13 mouse cellular contexts compared by ENCODE assay signal in genomic region chr11:63245041-63245440, GRCm38 (mm10).
"Had no signal": no experiment of that assay in that cellular context is flagged by ENCODE, and none has a peak within 500 bp of the region (broad histone marks: within the 10 kb centered on the region; RNA-seq: fewer than 3 reads in every experiment).

No protein-coding gene starts in this region.

- DNase-seq: kidney, adult 18-20 months; kidney, adult 9 months; kidney, postnatal 14 days; kidney, postnatal 4 days; left cerebral cortex, postnatal 4 days; liver, embryonic 13.5 days; lung, adult 2 months; lung, postnatal 14 days; lung, postnatal 4 days; thymus, adult 18-20 months; thymus, postnatal 36 days had no signal

- H3K9me3 ChIP-seq: liver, embryonic 13.5 days; neural tube, embryonic 13.5 days had no signal

- H3K4me2 ChIP-seq: liver, embryonic 13.5 days; neural tube, embryonic 13.5 days had no signal

- H3K27ac ChIP-seq: liver, embryonic 13.5 days; neural tube, embryonic 13.5 days had no signal

- H3K36me3 ChIP-seq: liver, embryonic 13.5 days; neural tube, embryonic 13.5 days had no signal

- H3K27me3 ChIP-seq: liver, embryonic 13.5 days; neural tube, embryonic 13.5 days had no signal

- H3K4me3 ChIP-seq: liver, embryonic 13.5 days; myocyte; neural tube, embryonic 13.5 days had no signal

- H3K4me1 ChIP-seq: liver, embryonic 13.5 days had no signal

- H3K9ac ChIP-seq: liver, embryonic 13.5 days; neural tube, embryonic 13.5 days had no signal
